Mouse (Mus musculus) cerebral cortex, adult 2 months (tissue): ENCODE data around the gene Lrrfip2.

Experiments
- WGBS: fragments of 180-500 bp; shearing (Covaris S2); methylation state at CpG from one replicate; pipeline ENCODE4 v1.1.7; 2018; 5-methylcytosine and 5-hydroxymethylcytosine counted together

Lrrfip2 gene

GRCm38 (mm10) chr9:111117126-111117642, at the start of gene Lrrfip2:
Lrrfip2 (plus strand) TSS chr9:111117592.
- WGBS: 44% methylated on average over 14 of the region's 14 CpGs

- WGBS: 48% methylated on average over 4 of the region's 4 CpGs
These were observed 46.8 kb upstream of the Lrrfip2 start for GRCm38 (mm10) chr9:111070546-111070961.

- 37% methylated on average over 7 of the region's 7 CpGs for WGBS
These were observed 45.2 kb upstream of the Lrrfip2 start for GRCm38 (mm10) chr9:111072175-111072574.

- WGBS: 73% methylated on average over 4 of the region's 4 CpGs
These were observed 44.4 kb upstream of the Lrrfip2 start for GRCm38 (mm10) chr9:111072971-111073370.

- 42% methylated on average over 5 of the region's 5 CpGs for WGBS
These were observed 39.6 kb upstream of the Lrrfip2 start for GRCm38 (mm10) chr9:111077745-111078144.

- WGBS: 91% methylated on average over 8 of the region's 8 CpGs
These were observed 36.6 kb upstream of the Lrrfip2 start for GRCm38 (mm10) chr9:111080801-111081200.

GRCm38 (mm10) chr9:111081765-111082164, 35.6 kb upstream of the Lrrfip2 start:
- WGBS: 79% methylated on average over 5 of the region's 5 CpGs

GRCm38 (mm10) chr9:111085329-111085728, 32.1 kb upstream of the Lrrfip2 start:
- WGBS: 67% methylated on average over 4 of the region's 4 CpGs

- WGBS: 57% methylated on average over 6 of the region's 6 CpGs
These were observed 31.3 kb upstream of the Lrrfip2 start for GRCm38 (mm10) chr9:111086137-111086536.

GRCm38 (mm10) chr9:111086995-111087606, 30.3 kb upstream of the Lrrfip2 start:
- WGBS: 73% methylated on average over 3 of the region's 3 CpGs

- WGBS: 29% methylated on average over 5 of the region's 5 CpGs
These were observed 29.4 kb upstream of the Lrrfip2 start for GRCm38 (mm10) chr9:111087960-111088359.

GRCm38 (mm10) chr9:111088886-111089285, 28.5 kb upstream of the Lrrfip2 start:
- 61% methylated on average over 7 of the region's 7 CpGs for WGBS

GRCm38 (mm10) chr9:111092657-111093056, 24.7 kb upstream of the Lrrfip2 start:
- 32% methylated on average over 9 of the region's 9 CpGs for WGBS

- WGBS: 26% methylated on average over 5 of the region's 5 CpGs
These were observed 24.3 kb upstream of the Lrrfip2 start for GRCm38 (mm10) chr9:111093094-111093493.

- WGBS: 83% methylated on average over 5 of the region's 5 CpGs
These were observed 22.8 kb upstream of the Lrrfip2 start for GRCm38 (mm10) chr9:111094626-111095025.

- WGBS: 91% methylated on average over 7 of the region's 7 CpGs
These were observed 21.7 kb upstream of the Lrrfip2 start for GRCm38 (mm10) chr9:111095710-111096109.

GRCm38 (mm10) chr9:111096419-111097326, 20.7 kb upstream of the Lrrfip2 start:
- 84% methylated on average over 16 of the region's 16 CpGs for WGBS

- 75% methylated on average over 6 of the region's 6 CpGs for WGBS
These were observed 19.8 kb upstream of the Lrrfip2 start for GRCm38 (mm10) chr9:111097543-111097942.

- 89% methylated on average over 3 of the region's 3 CpGs for WGBS
These were observed 17.0 kb upstream of the Lrrfip2 start for GRCm38 (mm10) chr9:111100406-111100805.

- WGBS: 84% methylated on average over 5 of the region's 5 CpGs
These were observed 14.1 kb upstream of the Lrrfip2 start for GRCm38 (mm10) chr9:111103293-111103692.

- WGBS: 93% methylated on average over 5 of the region's 5 CpGs
These were observed 13.5 kb upstream of the Lrrfip2 start for GRCm38 (mm10) chr9:111103893-111104292.

- 79% methylated on average over 3 of the region's 3 CpGs for WGBS
These were observed 9.5 kb upstream of the Lrrfip2 start for GRCm38 (mm10) chr9:111107863-111108262.

- 1% methylated on average over 56 of the region's 56 CpGs for WGBS
These were observed 431 bp downstream of the Lrrfip2 start for GRCm38 (mm10) chr9:111117794-111118251.
